Mouse (Mus musculus) 416B (cell line): ENCODE measurements at regions not wholly inside any gene's neighbourhood (a gene's known extent, or its start where the extent isn't known, plus 50 kb on each side); places are given as distances from the start of the nearest gene placed in this dataset.
A peak's percentile ranks its signal among the peaks of the same experiment; 100 is the strongest.

Source experiments
- DNase-seq: peaks from one replicate; pipeline ENCODE4 v3.0.0; 2011; ENCODE audit warnings: low read depth

DNA sequence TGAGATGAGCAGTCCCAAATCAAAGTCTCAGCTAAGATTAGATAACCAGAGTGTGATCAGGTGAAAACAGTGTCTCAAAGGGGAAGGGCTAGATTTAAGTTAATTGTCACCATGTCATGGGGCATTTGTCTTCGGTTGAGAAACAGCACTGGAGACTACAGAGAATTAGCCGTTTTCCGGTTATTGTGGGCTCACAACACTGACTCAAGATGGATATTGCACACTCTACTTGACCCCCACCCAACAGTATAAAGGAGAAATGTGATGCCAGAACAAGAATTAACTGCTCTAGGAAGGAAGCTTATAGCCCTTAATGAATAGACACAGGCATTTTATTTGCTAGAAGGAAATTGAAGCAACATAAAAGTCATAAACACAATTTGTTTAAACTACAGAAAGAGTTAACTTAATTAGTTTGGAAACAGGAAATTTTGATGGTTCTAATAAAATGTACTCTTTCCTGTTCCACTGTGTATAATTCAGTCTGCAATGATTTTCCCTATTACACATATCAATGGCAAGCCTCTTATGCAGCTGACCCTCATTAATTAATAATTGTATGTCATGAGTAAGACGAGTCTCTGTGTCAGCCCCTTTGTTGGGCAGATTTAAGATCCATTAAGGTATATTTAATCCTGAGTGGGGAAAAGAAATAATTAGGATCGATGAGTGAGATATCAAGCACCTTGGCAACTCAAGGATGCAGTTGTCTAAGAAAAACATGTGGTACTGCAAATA lies 277.4 kb upstream of the Tmeff2 start:
- no peak for DNase-seq

DNA sequence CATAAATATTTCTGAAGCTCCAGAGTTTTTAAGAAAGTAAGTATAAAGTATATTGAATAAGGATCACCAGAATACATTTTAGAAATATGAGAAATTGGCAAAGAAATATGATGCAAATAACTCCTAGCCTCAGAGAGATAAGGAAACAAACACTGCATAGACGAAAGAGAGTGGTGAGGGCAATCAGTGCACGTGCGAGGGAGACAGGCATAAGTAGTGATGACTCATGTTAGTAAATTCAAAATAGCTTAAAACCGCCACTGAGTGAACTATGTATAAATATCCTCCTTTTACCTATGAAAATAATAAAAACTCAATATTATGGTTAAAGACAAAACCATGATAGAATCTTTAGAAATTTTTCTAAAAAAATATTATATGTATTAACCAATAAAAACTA lies 271.4 kb upstream of the Tmeff2 start:
- DNase-seq, result no peak

GRCm38 (mm10) chr1:50629473-50630071 lies 270.9 kb upstream of the Tmeff2 start:
- no peak for DNase-seq

GRCm38 (mm10) chr1:50637992-50638391 lies 262.5 kb upstream of the Tmeff2 start:
- DNase-seq, result no peak

- no peak for DNase-seq
Measured at GRCm38 (mm10) chr1:50646931-50647674, 253.3 kb upstream of the Tmeff2 start.

DNA sequence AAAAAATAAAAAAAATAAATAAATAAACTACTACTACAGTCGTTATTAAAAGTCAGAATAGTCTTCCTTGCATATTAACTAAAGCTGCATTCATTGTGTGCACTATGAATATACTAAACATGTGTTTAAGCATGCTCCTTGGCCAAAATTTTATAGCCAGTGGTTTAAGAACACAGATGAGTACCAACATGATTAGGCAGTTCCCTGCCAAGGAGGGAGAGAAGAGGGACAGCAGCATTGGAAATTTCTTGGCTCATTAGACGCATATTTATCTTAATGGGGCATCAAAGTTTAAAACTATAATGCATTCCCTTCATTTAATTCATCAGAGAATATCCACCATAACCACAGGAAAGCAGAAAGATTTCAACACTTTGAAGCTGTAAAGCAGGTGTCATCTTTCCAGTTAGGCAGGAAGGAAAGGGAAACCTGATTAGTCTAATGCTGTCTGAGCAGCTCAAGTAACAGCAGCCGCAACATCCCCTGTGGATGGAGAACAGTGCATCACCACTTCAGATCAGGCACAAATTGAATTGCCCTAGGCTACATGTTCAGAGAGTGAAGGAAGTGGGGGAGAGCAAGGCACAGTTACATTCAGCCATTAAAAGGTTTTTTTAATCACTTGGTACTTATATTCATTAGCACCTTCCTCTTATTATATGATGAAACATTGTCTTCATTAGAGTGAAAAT lies 248.3 kb upstream of the Tmeff2 start:
- DNase-seq, result no peak

GRCm38 (mm10) chr1:50665139-50665538 lies 235.3 kb upstream of the Tmeff2 start:
- DNase-seq, result no peak

DNA sequence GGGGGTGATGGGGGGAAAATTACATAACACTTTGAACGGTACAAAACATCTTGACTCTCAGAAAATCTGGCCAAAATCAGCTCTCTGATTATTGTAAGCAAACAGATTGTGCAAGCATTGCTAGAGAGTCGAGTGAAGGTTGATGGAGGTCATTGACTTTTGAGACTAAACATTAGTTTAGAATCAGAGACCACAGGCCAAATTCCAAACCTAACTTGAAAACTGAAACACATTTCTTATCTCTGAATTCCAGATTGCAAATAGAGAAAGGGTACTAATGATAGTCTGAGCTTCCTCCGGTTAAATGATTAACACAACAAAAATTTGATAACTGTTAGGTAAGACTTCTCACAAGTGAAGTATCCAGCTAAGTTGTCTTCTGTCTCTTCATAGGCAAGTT lies 217.5 kb upstream of the Tmeff2 start:
- DNase-seq, result no peak

- no peak for DNase-seq
Measured at GRCm38 (mm10) chr1:50685361-50685760, 215.1 kb upstream of the Tmeff2 start.

DNA sequence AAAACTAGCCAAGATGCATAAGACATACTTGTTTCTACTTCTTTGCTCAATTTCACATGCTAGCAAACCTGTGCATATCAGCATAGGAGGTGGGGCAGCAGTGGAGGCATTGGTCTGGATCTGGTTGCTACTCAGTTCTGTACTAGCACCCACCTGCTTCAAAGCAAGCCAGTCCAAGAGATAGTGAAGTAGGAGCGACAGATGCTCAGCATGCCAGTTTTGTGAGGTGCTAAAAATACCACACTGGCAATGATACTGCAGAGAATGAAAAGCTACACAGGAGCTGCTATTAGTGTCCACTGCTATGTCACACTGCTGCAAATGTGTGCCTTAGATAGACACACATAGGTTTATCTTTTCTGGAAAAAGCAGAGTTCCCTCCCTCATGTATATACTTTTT lies 203.5 kb upstream of the Tmeff2 start:
- DNase-seq, result no peak

GRCm38 (mm10) chr1:50697333-50698216 lies 202.9 kb upstream of the Tmeff2 start:
- DNase-seq, result no peak

GRCm38 (mm10) chr1:50704639-50705038 lies 195.8 kb upstream of the Tmeff2 start:
- DNase-seq, result no peak

- DNase-seq, result no peak
Measured at GRCm38 (mm10) chr1:50745049-50745448, 155.4 kb upstream of the Tmeff2 start.

GRCm38 (mm10) chr1:50770211-50770610 lies 130.2 kb upstream of the Tmeff2 start:
- no peak for DNase-seq

DNA sequence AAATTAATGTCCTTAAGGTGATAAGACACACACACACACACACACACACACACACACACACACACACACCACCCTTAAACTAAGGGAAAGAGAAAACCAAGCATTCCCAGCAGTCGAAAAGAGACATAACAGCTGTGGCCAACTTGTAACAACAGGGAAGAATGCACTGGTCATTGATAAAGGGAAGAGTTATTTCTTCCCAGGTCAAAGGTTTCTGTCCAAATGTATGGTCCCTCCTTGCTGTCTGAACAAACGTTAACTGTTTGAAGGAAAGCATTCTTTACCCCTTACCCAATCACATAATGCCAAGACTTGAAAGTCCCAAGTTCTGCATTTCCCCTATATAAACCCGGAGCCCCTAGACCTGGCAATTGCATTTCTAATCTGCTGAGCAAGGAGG lies 105.2 kb upstream of the Tmeff2 start:
- no peak for DNase-seq

DNA sequence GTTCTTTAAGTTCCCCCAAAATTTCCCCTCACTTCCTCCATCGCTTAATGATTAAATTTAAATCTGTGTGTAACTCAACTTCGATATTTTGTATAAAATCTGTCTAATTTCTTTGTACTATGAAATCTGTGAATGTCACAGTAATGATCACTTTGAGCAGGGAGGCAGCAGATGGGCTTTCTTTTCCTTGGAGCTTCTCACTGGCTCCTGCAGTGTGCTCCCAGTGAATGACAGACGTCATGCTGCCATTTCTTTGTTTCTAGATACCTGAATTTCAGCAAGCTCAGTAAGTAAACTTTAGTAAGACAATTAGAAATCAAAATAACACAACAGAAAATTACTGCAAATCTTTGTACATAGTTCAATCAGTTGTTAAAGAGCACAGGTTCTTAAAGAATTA lies 102.3 kb upstream of the Tmeff2 start:
- no peak for DNase-seq

- DNase-seq, result no peak
Measured at GRCm38 (mm10) chr1:50806321-50806720, 94.1 kb upstream of the Tmeff2 start.

GRCm38 (mm10) chr1:50806821-50807220 lies 93.6 kb upstream of the Tmeff2 start:
- no peak for DNase-seq

- DNase-seq, result peak; percentile 2
Measured at GRCm38 (mm10) chr1:50831663-50832062, 68.8 kb upstream of the Tmeff2 start.

DNA sequence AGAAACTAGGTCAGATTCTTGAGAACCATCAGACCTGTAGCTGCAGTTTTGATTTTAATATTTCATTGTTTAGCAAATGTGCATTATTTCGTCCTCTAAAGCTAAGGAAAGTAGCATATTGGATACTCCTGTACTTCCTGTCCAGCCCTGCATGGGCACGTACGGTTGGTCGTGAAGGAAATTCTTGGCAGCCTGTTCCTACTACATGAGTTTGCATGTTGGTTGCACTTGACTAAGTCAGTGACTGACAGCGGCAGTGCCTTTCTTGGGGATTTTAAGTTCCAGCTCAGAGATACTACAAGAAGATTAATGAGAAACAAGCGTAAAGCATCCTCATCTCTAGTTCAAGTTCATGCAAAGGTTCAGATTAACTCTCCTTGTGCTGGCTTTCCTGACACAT lies 64.3 kb upstream of the Tmeff2 start:
- no peak for DNase-seq

DNA sequence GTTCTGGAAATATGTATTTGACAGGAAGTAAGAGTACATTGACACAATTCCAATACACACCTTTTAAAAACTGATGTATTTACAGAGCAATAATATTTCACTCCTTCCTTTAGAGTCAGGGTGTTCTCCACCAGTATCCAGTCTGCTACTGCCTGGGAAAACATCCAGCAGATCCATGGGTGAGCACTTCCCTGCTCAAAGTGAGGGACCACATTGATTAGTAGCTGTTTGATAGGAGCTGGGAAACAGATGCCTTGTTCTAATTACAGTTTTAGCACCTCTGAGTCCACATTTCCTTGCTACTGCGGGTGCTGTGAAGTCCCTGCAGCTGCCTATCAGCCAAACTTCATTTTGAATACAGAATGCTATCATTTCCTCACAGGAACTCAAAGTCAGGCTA lies 53.3 kb upstream of the Tmeff2 start:
- no peak for DNase-seq
